Mouse (Mus musculus) left cerebral cortex, adult 8-10 months (tissue): ENCODE measurements at regions not wholly inside any gene's neighbourhood (a gene's known extent, or its start where the extent isn't known, plus 50 kb on each side); places are given as distances from the start of the nearest gene placed in this dataset.
A peak's percentile ranks its signal among the peaks of the same experiment; 100 is the strongest.
"Not testable (repeated sequence)": the region's sequence is repeated elsewhere in the genome, so short reads cannot be mapped to it uniquely, and the experiment has no call there.

Experiments
- DNase-seq, 2 experiments: peaks; one replicate each; pipeline ENCODE4 v3.0.0; 2022; ENCODE audit warnings: low spot score in 2 of 2

GRCm38 (mm10) chr3:18738946-18739345 lies 790.7 kb downstream of the Cypt12 start:
- no peak for DNase-seq

GRCm38 (mm10) chr3:18740344-18740743 lies 792.1 kb downstream of the Cypt12 start:
- DNase-seq: peak in 1 of 2 experiments; percentile 7

GRCm38 (mm10) chr3:18743474-18743873 lies 795.3 kb downstream of the Cypt12 start:
- DNase-seq: no peak

- no peak for DNase-seq
Measured at GRCm38 (mm10) chr3:18744216-18744615, 796.0 kb downstream of the Cypt12 start.

- DNase-seq: no peak
Measured at GRCm38 (mm10) chr3:18746206-18746605, 798.0 kb downstream of the Cypt12 start.

GRCm38 (mm10) chr3:18746898-18747297 lies 798.7 kb downstream of the Cypt12 start:
- DNase-seq: no peak

GRCm38 (mm10) chr3:18751660-18752259 lies 803.5 kb downstream of the Cypt12 start:
- DNase-seq: no peak

- peak in 1 of 2 experiments; percentile 8 for DNase-seq
Measured at GRCm38 (mm10) chr3:18764301-18765078, 816.3 kb downstream of the Cypt12 start.

GRCm38 (mm10) chr3:18778481-18778880 lies 830.3 kb downstream of the Cypt12 start:
- no peak for DNase-seq

- no peak for DNase-seq
Measured at GRCm38 (mm10) chr3:18787531-18788176, 839.4 kb downstream of the Cypt12 start.

- no peak for DNase-seq
Measured at GRCm38 (mm10) chr3:18802794-18803193, 825.7 kb downstream of the 1700064H15Rik start.

- not testable (repeated sequence) for DNase-seq
Measured at GRCm38 (mm10) chr3:18828788-18829320, 799.6 kb downstream of the 1700064H15Rik start.

- DNase-seq: no peak
Measured at GRCm38 (mm10) chr3:18868117-18868739, 760.2 kb downstream of the 1700064H15Rik start.

- no peak for DNase-seq
Measured at GRCm38 (mm10) chr3:18868758-18869157, 759.7 kb downstream of the 1700064H15Rik start.

- no peak for DNase-seq
Measured at GRCm38 (mm10) chr3:18877060-18877459, 751.4 kb downstream of the 1700064H15Rik start.

GRCm38 (mm10) chr3:18877572-18877971 lies 750.9 kb downstream of the 1700064H15Rik start:
- no peak for DNase-seq

GRCm38 (mm10) chr3:18881186-18881585 lies 747.3 kb downstream of the 1700064H15Rik start:
- DNase-seq: no peak

- DNase-seq: no peak
Measured at GRCm38 (mm10) chr3:18892813-18893212, 735.7 kb downstream of the 1700064H15Rik start.

GRCm38 (mm10) chr3:18905769-18906168 lies 722.7 kb downstream of the 1700064H15Rik start:
- DNase-seq: no peak

- no peak for DNase-seq
Measured at GRCm38 (mm10) chr3:18906210-18906609, 722.3 kb downstream of the 1700064H15Rik start.

- no peak for DNase-seq
Measured at GRCm38 (mm10) chr3:18908737-18909136, 719.7 kb downstream of the 1700064H15Rik start.
